ENCODE assay signal across 24 mouse cellular contexts in the genomic region with DNA sequence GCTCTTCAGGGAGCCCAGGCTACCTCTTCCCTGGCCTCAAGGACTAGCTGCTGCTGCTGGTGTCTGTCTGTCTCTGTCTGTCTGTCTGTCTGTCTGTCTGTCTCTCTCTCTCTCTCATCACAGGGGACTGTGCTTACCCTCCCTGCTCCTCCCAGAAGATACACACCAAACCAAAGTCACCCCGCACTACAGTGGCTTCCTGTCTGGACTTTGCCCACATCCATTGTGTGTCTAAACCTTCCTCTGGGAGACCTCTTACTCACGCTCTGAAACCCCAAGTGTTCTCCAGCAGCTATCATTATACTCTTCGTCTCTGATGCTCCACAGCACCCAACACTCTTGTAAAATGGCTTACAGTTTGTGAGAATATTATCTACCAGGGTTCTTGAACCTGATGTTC. TPM values are rescaled to one million over a fixed set of nuclear protein-coding genes. Genes with fewer than 3 reads are reported as not detected.
DNase-seq lines count a peak whose midpoint lies in the region; ATAC-seq lines count a peak whose summit lies in the region.
"Had no signal": no experiment of that assay in that cellular context is flagged by ENCODE, and none has a peak within 500 bp of the region (broad histone marks: within the 10 kb centered on the region; RNA-seq: fewer than 3 reads in every experiment).

No protein-coding gene starts in this region.

- no peaks in the 10 kb centered on the region for H3K9me3 ChIP-seq in heart, embryonic 12.5 days (replicated peaks)
- H3K9me3 ChIP-seq in megakaryocyte, embryonic 14.5 days = no peaks in the 10 kb centered on the region
- H3K9me3 ChIP-seq in midbrain, embryonic 15.5 days = no peaks in the 10 kb centered on the region
- H3K9me3 ChIP-seq: embryonic facial prominence, embryonic 10.5 days; embryonic facial prominence, embryonic 13.5 days; hindbrain, embryonic 12.5 days; hindbrain, embryonic 15.5 days had no signal

- intact Hi-C loops in left cerebral cortex, postnatal 14 days (cut with DNase I) = no loop called here

- no peak overlapping the region for H3K4me3 ChIP-seq in heart, embryonic 12.5 days
- peak overlapping the region; percentile 1 for H3K4me3 ChIP-seq in megakaryocyte, embryonic 14.5 days (replicated peaks)
- H3K4me3 ChIP-seq in midbrain, embryonic 15.5 days = no peak overlapping the region
- H3K4me3 ChIP-seq: embryonic facial prominence, embryonic 10.5 days; embryonic facial prominence, embryonic 13.5 days; gastrocnemius, adult 2 months; hindbrain, embryonic 12.5 days; hindbrain, embryonic 15.5 days had no signal

- H3K4me1 ChIP-seq in heart, embryonic 12.5 days (replicated peaks) = peaks cover 87% of the 10 kb centered on the region
- peaks cover 94% of the 10 kb centered on the region for H3K4me1 ChIP-seq in megakaryocyte, embryonic 14.5 days
- H3K4me1 ChIP-seq in midbrain, embryonic 15.5 days = peaks cover 25% of the 10 kb centered on the region

- DNase-seq in heart, adult 9 months (ENCODE audit: low spot score in 2 of 2) = no peak
- DNase-seq in large intestine, adult 2 months (ENCODE audit: low read depth, low spot score) = peak; percentile 52
- peak; percentile 26 for DNase-seq in yolk sac, embryonic 10.5 days (ENCODE audit: low spot score)
- no peak for DNase-seq in left cerebral cortex, postnatal 14 days (ENCODE audit: low spot score in 2 of 2)
- DNase-seq: adrenal gland, adult 8-10 months; adrenal gland, postnatal 36 days; cerebellum, adult 2 months; cerebellum, postnatal 10 days; cerebellum, postnatal 36 days; embryo, embryonic 11 days; forebrain, postnatal 0 days; gastrocnemius, adult 2 months; gastrocnemius, postnatal 14 days; heart, adult 11 months had no signal

- no peak overlapping the region for H3K4me2 ChIP-seq in heart, embryonic 12.5 days
- H3K4me2 ChIP-seq in midbrain, embryonic 15.5 days = no peak overlapping the region
- H3K4me2 ChIP-seq: embryonic facial prominence, embryonic 13.5 days; hindbrain, embryonic 12.5 days; hindbrain, embryonic 15.5 days had no signal

- no peak overlapping the region for H3K27ac ChIP-seq in heart, embryonic 12.5 days (ENCODE audit: poor library complexity, severe bottlenecking)
- no peak overlapping the region for H3K27ac ChIP-seq in midbrain, embryonic 15.5 days
- H3K27ac ChIP-seq: embryonic facial prominence, embryonic 10.5 days; embryonic facial prominence, embryonic 13.5 days; gastrocnemius, adult 2 months; hindbrain, embryonic 12.5 days; hindbrain, embryonic 15.5 days had no signal

- ATAC-seq in heart, embryonic 12.5 days (ENCODE audit: insufficient number of reproducible peaks, low FRiP score) = no peak
- ATAC-seq in megakaryocyte, adult 5-6 weeks (ENCODE audit: poor library complexity, severe bottlenecking) = no peak
- ATAC-seq in midbrain, embryonic 15.5 days (replicated peaks) = no peak
- ATAC-seq: activated CD4-positive, CD25-positive, alpha-beta regulatory T cell, adult 4 months; forebrain, embryonic 14.5 days; forebrain, postnatal 0 days had no signal

- WGBS in heart, embryonic 12.5 days = 79% methylated on average over 3 of the region's 3 CpGs
- 21% methylated on average over 3 of the region's 3 CpGs for WGBS in large intestine, adult 2 months
- WGBS in midbrain, embryonic 15.5 days = 90% methylated on average over 3 of the region's 3 CpGs

- H3K36me3 ChIP-seq in heart, embryonic 12.5 days = peaks cover 75% of the 10 kb centered on the region
- peaks cover 92% of the 10 kb centered on the region for H3K36me3 ChIP-seq in megakaryocyte, embryonic 14.5 days (replicated peaks; ENCODE audit: low read length)
- H3K36me3 ChIP-seq in midbrain, embryonic 15.5 days (replicated peaks) = peaks cover 9% of the 10 kb centered on the region

- 0 out of 2 replicates have a peak overlapping the region, but pooled peaks have one; percentile 8 for H3K9ac ChIP-seq in heart, embryonic 12.5 days
- no peak overlapping the region for H3K9ac ChIP-seq in midbrain, embryonic 15.5 days
- H3K9ac ChIP-seq: embryonic facial prominence, embryonic 13.5 days; forebrain, postnatal 0 days; hindbrain, embryonic 12.5 days; hindbrain, embryonic 15.5 days had no signal

- no peaks in the 10 kb centered on the region for H3K27me3 ChIP-seq in heart, embryonic 12.5 days (replicated peaks)
- no peaks in the 10 kb centered on the region for H3K27me3 ChIP-seq in megakaryocyte, embryonic 14.5 days (replicated peaks)
- H3K27me3 ChIP-seq in midbrain, embryonic 15.5 days (replicated peaks) = no peaks in the 10 kb centered on the region
- H3K27me3 ChIP-seq: embryonic facial prominence, embryonic 13.5 days; hindbrain, embryonic 12.5 days; hindbrain, embryonic 15.5 days had no signal

RNA-seq across cellular contexts. Expression of a gene that starts 6.6 kb away (rescaled TPM):
- polyA plus RNA-seq in heart, embryonic 12.5 days (2016; fragmentation: Nextera tagmentation; extraction: Ambion mirVana) = 253 and 257 TPM in 2 replicates
- polyA plus RNA-seq in megakaryocyte, embryonic 14.5 days (2012; ENCODE audit: insufficient read depth, low replicate concordance) = 69.3 and 92.0 TPM in 2 replicates
- total RNA-seq in megakaryocyte, adult 5-6 weeks (2015) = 236 and 293 TPM in 2 replicates
- 418 and 442 TPM in 2 replicates for total RNA-seq in megakaryocyte, adult 5-6 weeks (2017)
- polyA plus RNA-seq in large intestine, adult 2 months (2012; rRNA removed) = 248 and 303 TPM in 2 replicates
- 100 to 1,000 TPM; 196 to 199 TPM for total RNA-seq in left cerebral cortex, postnatal 14 days (2021)
- polyA plus RNA-seq in midbrain, embryonic 15.5 days (2015; fragmentation: Nextera tagmentation; extraction: Ambion mirVana) = 208 and 210 TPM in 2 replicates

RNA-seq across cellular contexts. Expression of a gene that starts 53.5 kb away (rescaled TPM):
- 0.22 and 0.71 TPM in 2 replicates for polyA plus RNA-seq in heart, embryonic 12.5 days (2016; fragmentation: Nextera tagmentation; extraction: Ambion mirVana)
- polyA plus RNA-seq in megakaryocyte, embryonic 14.5 days (2012; ENCODE audit: insufficient read depth, low replicate concordance) = 0.91 and 1.1 TPM in 2 replicates
- 3.9 and 7.3 TPM in 2 replicates for total RNA-seq in megakaryocyte, adult 5-6 weeks (2015)
- 7.8 and 9.2 TPM in 2 replicates for total RNA-seq in megakaryocyte, adult 5-6 weeks (2017)
- polyA plus RNA-seq in large intestine, adult 2 months (2012; rRNA removed) = 12.6 and 31.0 TPM in 2 replicates
- 1 to 10 TPM in 1 of 2 experiments, under 1 TPM in 1; 0.93 to 1.3 TPM for total RNA-seq in left cerebral cortex, postnatal 14 days (2021)
- polyA plus RNA-seq in midbrain, embryonic 15.5 days (2015; fragmentation: Nextera tagmentation; extraction: Ambion mirVana) = 0.26 and 0.40 TPM in 2 replicates

Comparison
In these comparisons a context has a peak if more than half of its experiments do, and no peak if none do; other contexts are left out.
1. DNase-seq: peak in large intestine, adult 2 months (single experiment) and yolk sac, embryonic 10.5 days (single experiment); none in heart, adult 9 months (0 of 2) and left cerebral cortex, postnatal 14 days (0 of 2).